Mouse (Mus musculus) brain, adult 10 weeks (tissue): ENCODE measurements around the gene Lrrc7. TPM values are rescaled to one million over a fixed set of nuclear protein-coding genes. Genes with fewer than 3 reads are reported as not detected.

ENCODE experiments used
- polyA plus RNA-seq: library from polyadenylated mRNA; stranded (reverse); fragments of 350-450 nt; fragmentation: Illumina TruSeq; extraction: RNeasy Lipid Tissue Mini Kit (QIAGEN cat#74804); gene quantifications from one replicate; pipeline ENCODE4 v1.2.3, GENCODE M21; 2015; ENCODE audit warnings: low read depth, low replicate concordance

The Lrrc7 gene
- 32.0 TPM for polyA plus RNA-seq

DNA sequence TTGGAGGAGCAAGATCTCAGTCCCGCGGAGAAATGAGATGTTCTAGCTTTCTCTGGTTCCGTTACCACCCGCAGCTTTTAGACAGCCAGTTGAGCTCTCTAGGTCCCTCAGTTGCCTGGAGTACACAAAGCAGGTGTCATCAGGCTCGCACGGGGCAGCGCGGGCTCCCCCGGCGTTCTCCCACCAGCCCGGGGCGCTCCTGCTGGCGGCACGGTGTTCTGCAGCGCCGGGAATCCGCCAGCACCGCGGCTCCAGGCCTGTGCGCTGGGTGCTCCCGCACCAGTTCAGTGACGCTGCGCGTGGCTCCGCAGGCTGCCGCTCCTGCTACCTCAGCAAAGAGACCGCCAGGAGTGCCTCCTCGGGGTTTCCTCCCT is at the start of gene Lrrc7:
TSS of gene Lrrc7 (minus strand) at position 235 of the 374 bp plus-strand sequence.

DNA sequence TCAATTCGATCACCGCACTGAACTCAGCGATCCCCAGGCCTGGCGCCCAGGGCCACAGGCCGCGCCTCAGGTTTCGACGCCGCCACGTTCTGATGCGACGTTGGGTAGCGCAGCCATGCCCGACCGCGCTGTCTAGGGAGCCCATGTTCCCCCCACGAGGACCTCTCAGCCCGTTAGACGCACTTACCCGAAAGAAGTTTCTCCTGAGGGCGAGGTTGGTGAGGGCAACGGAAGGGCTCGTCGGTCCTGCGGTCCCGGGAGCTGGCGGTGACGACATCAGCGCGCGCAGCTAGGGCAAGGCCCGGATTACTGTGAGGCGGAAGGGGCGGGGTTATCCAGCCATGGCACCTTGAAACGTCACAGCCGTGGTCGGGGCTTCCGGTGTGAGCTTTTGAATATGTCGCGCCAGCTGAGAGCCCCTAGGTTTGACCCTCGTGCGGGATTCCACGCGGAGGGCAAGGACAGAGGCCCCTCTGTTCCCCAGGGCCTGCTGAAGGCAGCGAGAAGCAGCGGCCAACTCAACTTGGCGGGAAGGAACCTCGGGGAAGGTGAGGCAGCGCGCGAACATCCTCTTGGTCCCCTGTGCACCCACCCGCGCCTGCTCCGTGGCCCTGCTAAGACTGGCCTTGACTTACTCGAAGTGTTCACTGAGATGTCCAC is 525.6 kb downstream of the Lrrc7 start, which contains the start of the genes Srsf11 and Lrrc40:
TSS of gene Srsf11 (minus strand) at position 311 of the 660 bp plus-strand sequence.
TSS of gene Lrrc40 (plus strand) at position 334 of the 660 bp plus-strand sequence.

